Mouse (Mus musculus) neural tube, embryonic 11.5 days (tissue): ENCODE results near the gene A530064D06Rik. TPM values are rescaled to one million over a fixed set of nuclear protein-coding genes. Genes with fewer than 3 reads are reported as not detected.

Experiments used
- ATAC-seq: fragments of 200-750 bp; cut with Nextera tagmentation; 2 replicates; pipeline ENCODE4 v1.8.0; 2017; ENCODE audit warnings: moderate number of reproducible peaks, mild to moderate bottlenecking, moderate TSS enrichment, moderate library complexity; ENCODE audit not compliant: insufficient read depth, low FRiP score, low TSS enrichment
- DNase-seq: peaks from one replicate; pipeline ENCODE4 v3.0.0-alpha.2; 2015; ENCODE audit warnings: low spot score
- H3K27ac ChIP-seq: fragments of 300-500 bp; sonication (generic); 2 replicates; pipeline ENCODE4 v1.5.1; 2014; ENCODE audit warnings: low read depth, mild to moderate bottlenecking, low read length
- H3K27me3 ChIP-seq: fragments of 300-500 bp; sonication (generic); 2 replicates; pipeline ENCODE4 v1.6.1; 2014; ENCODE audit warnings: mild to moderate bottlenecking, low read length, mixed read lengths; ENCODE audit not compliant: control insufficient read depth, insufficient read depth
- H3K36me3 ChIP-seq: fragments of 300-500 bp; sonication (generic); 2 replicates; pipeline ENCODE4 v1.6.1; 2014; ENCODE audit warnings: mild to moderate bottlenecking, low read length, moderate library complexity, mixed read lengths; ENCODE audit not compliant: control insufficient read depth, insufficient read depth
- H3K4me1 ChIP-seq: fragments of 300-500 bp; sonication (generic); 2 replicates; pipeline ENCODE4 v1.6.1; 2014; ENCODE audit warnings: low read length, mixed read lengths; ENCODE audit not compliant: control insufficient read depth, insufficient read depth
- H3K4me2 ChIP-seq: fragments of 300-500 bp; sonication (generic); 2 replicates; pipeline ENCODE4 v1.6.1; 2014; ENCODE audit warnings: low read depth, mild to moderate bottlenecking, moderate library complexity
- H3K4me3 ChIP-seq: fragments of 300-500 bp; sonication (generic); 2 replicates; pipeline ENCODE4 v1.5.1; 2014; ENCODE audit warnings: low read depth, low read length
- H3K9ac ChIP-seq: fragments of 300-500 bp; sonication (generic); 2 replicates; pipeline ENCODE4 v1.6.1; 2014; ENCODE audit warnings: mild to moderate bottlenecking, low read length
- H3K9me3 ChIP-seq: fragments of 300-500 bp; sonication (generic); 2 replicates; pipeline ENCODE4 v1.6.1; 2016; ENCODE audit warnings: low read length; ENCODE audit not compliant: control insufficient read depth
- WGBS: fragments of 180-500 bp; shearing (Covaris S2); extraction: QIAGEN DNeasy Blood & Tissue Kit; methylation state at CpG from one replicate; pipeline ENCODE4 v1.1.7; 2014; 5-methylcytosine and 5-hydroxymethylcytosine counted together
- polyA plus RNA-seq: library from polyadenylated mRNA; unstranded; fragments of >200 nt; fragmentation: Nextera tagmentation; extraction: Ambion mirVana; gene quantifications from 2 replicates; pipeline ENCODE4 v1.2.1, GENCODE M21; 2014

A530064D06Rik gene
- polyA plus RNA-seq, 1 experiment from 2014 or later, result not detected

- no peak overlapping the region for H3K27ac ChIP-seq
- peaks cover 39% of the 10 kb centered on the region for H3K4me1 ChIP-seq
- H3K9me3 ChIP-seq, result no peaks in the 10 kb centered on the region
- H3K27me3 ChIP-seq, result peaks cover 11% of the 10 kb centered on the region; the same call in 1 of the 2 replicates
- ATAC-seq, result peak; percentile 37; the same call in 1 of the 2 replicates
- H3K36me3 ChIP-seq, result no peaks in the 10 kb centered on the region
- H3K9ac ChIP-seq, result no peak overlapping the region
- 11% methylated on average over 20 of the region's 21 CpGs for WGBS
- peak overlapping the region; percentile 13 for H3K4me2 ChIP-seq
- DNase-seq, result peak; percentile 91
- H3K4me3 ChIP-seq, result no peak overlapping the region
These were observed 66.3 kb downstream of the A530064D06Rik start for GRCm38 (mm10) chr17:48100441-48101417.

- 8% methylated on average over 11 of the region's 11 CpGs for WGBS
- Histone ChIP-seq H3K4me3 (no peak overlapping the region), H3K4me2 (peak overlapping the region; percentile 54), H3K4me1 (peaks cover 46% of the 10 kb centered on the region), H3K36me3 (no peaks in the 10 kb centered on the region), H3K9me3 (no peaks in the 10 kb centered on the region), H3K27me3 (peaks cover 17% of the 10 kb centered on the region; the same call in 1 of the 2 replicates), H3K27ac (peak overlapping the region; percentile 49; the same call in 1 of the 2 replicates), H3K9ac (no peak overlapping the region)
- no peak for DNase-seq
- ATAC-seq, result no peak
These were observed 67.8 kb downstream of the A530064D06Rik start for GRCm38 (mm10) chr17:48099312-48099711.

Other genes starting within 250 kb of the A530064D06Rik start
- gene Foxp4, start 242.6 kb downstream of the A530064D06Rik start, polyA plus RNA-seq, result 34.5 and 35.8 TPM in 2 replicates
- not detected in 2 replicates for gene 1700122O11Rik, start 129.0 kb downstream of the A530064D06Rik start, polyA plus RNA-seq
- not detected in 2 replicates for gene 1700067P10Rik, start 78.0 kb downstream of the A530064D06Rik start, polyA plus RNA-seq
- not detected in 2 replicates for gene 9830107B12Rik, start 21.0 kb downstream of the A530064D06Rik start, polyA plus RNA-seq
- gene Trem1, start 65.5 kb upstream of the A530064D06Rik start, polyA plus RNA-seq, result 0.07 TPM in 1 of 2 replicates, not detected in the other
- not detected in 2 replicates for gene Trem3, start 80.5 kb upstream of the A530064D06Rik start, polyA plus RNA-seq
- gene Treml4, start 97.0 kb upstream of the A530064D06Rik start, polyA plus RNA-seq, result 0.18 and 0.25 TPM in 2 replicates
- gene Treml2, start 132.2 kb upstream of the A530064D06Rik start, polyA plus RNA-seq, result 0.11 and 0.26 TPM in 2 replicates
- 0.08 TPM in 1 of 2 replicates, not detected in the other for gene B430306N03Rik, start 148.9 kb upstream of the A530064D06Rik start, polyA plus RNA-seq
- gene Trem2, start 179.1 kb upstream of the A530064D06Rik start, polyA plus RNA-seq, result 1.7 and 1.8 TPM in 2 replicates
- 2.5 and 3.2 TPM in 2 replicates for gene Treml1, start 192.6 kb upstream of the A530064D06Rik start, polyA plus RNA-seq
- gene Nfya, start 242.6 kb upstream of the A530064D06Rik start, polyA plus RNA-seq, result 23.1 and 27.8 TPM in 2 replicates
- 73.5 and 74.2 TPM in 2 replicates for gene Oard1, start 242.7 kb upstream of the A530064D06Rik start, polyA plus RNA-seq